Mouse (Mus musculus) hindbrain, embryonic 13.5 days (tissue): ENCODE measurements at regions not wholly inside any gene's neighbourhood (a gene's known extent, or its start where the extent isn't known, plus 50 kb on each side); places are given as distances from the start of the nearest gene placed in this dataset.

Experiments
- ATAC-seq: fragments of 200-750 bp; cut with Nextera tagmentation; 2 replicates; pipeline ENCODE4 v1.8.0; 2017; ENCODE audit warnings: moderate TSS enrichment; ENCODE audit not compliant: low FRiP score
- H3K27ac ChIP-seq: fragments of 300-500 bp; sonication (generic); 2 replicates; pipeline ENCODE4 v1.5.1; 2015; ENCODE audit warnings: inconsistent platforms, mild to moderate bottlenecking, moderate library complexity
- H3K27me3 ChIP-seq: fragments of 300-500 bp; sonication (generic); 2 replicates; pipeline ENCODE4 v1.6.1; 2015; ENCODE audit warnings: mild to moderate bottlenecking, inconsistent platforms
- H3K36me3 ChIP-seq: fragments of 300-500 bp; sonication (generic); 2 replicates; pipeline ENCODE4 v1.6.1; 2015; ENCODE audit warnings: mild to moderate bottlenecking, inconsistent platforms
- H3K4me1 ChIP-seq: fragments of 300-500 bp; sonication (generic); replicated peaks from 2 replicates; pipeline ENCODE4 v1.6.1; 2015; ENCODE audit warnings: inconsistent platforms
- H3K4me2 ChIP-seq: fragments of 300-500 bp; sonication (generic); 2 replicates; pipeline ENCODE4 v1.6.1; 2015; ENCODE audit warnings: inconsistent platforms, mild to moderate bottlenecking, moderate library complexity
- H3K4me3 ChIP-seq: fragments of 300-500 bp; sonication (generic); 2 replicates; pipeline ENCODE4 v1.5.1; 2015; ENCODE audit warnings: mild to moderate bottlenecking, inconsistent platforms
- H3K9ac ChIP-seq: fragments of 300-500 bp; sonication (generic); 2 replicates; pipeline ENCODE4 v1.6.1; 2015; ENCODE audit warnings: mild to moderate bottlenecking, inconsistent platforms
- H3K9me3 ChIP-seq: fragments of 300-500 bp; sonication (generic); 2 replicates; pipeline ENCODE4 v1.6.1; 2016; ENCODE audit warnings: inconsistent platforms
- WGBS: fragments of 180-500 bp; shearing (Covaris S2); methylation state at CpG from one replicate; pipeline ENCODE4 v1.1.7; 2015; 5-methylcytosine and 5-hydroxymethylcytosine counted together

GRCm38 (mm10) chr13:116514256-116514639 lies 204.8 kb upstream of the Isl1 start:
- ATAC-seq, result no peak; the same call in none of the 2 replicates
- Histone ChIP-seq H3K27ac (no peak overlapping the region), H3K4me2 (peak overlapping the region; percentile 51), H3K9me3 (no peaks in the 10 kb centered on the region), H3K27me3 (peaks cover 40% of the 10 kb centered on the region), H3K36me3 (no peaks in the 10 kb centered on the region), H3K4me1 (peaks cover 10% of the 10 kb centered on the region), H3K9ac (peak overlapping the region; percentile 35; the same call in 1 of the 2 replicates), H3K4me3 (peak overlapping the region; percentile 25)
- 39% methylated on average over 7 of the region's 7 CpGs for WGBS

GRCm38 (mm10) chr13:116512398-116512797 lies 202.9 kb upstream of the Isl1 start:
- Histone ChIP-seq H3K36me3 (no peaks in the 10 kb centered on the region), H3K27me3 (peaks cover 46% of the 10 kb centered on the region), H3K4me3 (no peak overlapping the region), H3K4me1 (peaks cover 10% of the 10 kb centered on the region), H3K9ac (no peak overlapping the region), H3K4me2 (no peak overlapping the region), H3K9me3 (no peaks in the 10 kb centered on the region), H3K27ac (no peak overlapping the region)
- WGBS, result 85% methylated on average over 4 of the region's 4 CpGs
- ATAC-seq, result no peak

GRCm38 (mm10) chr13:116508213-116508811 lies 198.8 kb upstream of the Isl1 start:
- Histone ChIP-seq H3K36me3 (no peaks in the 10 kb centered on the region), H3K4me3 (no peak overlapping the region), H3K9me3 (no peaks in the 10 kb centered on the region), H3K4me1 (no peaks in the 10 kb centered on the region), H3K9ac (no peak overlapping the region), H3K27ac (no peak overlapping the region), H3K27me3 (peaks cover 61% of the 10 kb centered on the region), H3K4me2 (no peak overlapping the region)
- WGBS, result 85% methylated on average over 7 of the region's 7 CpGs
- ATAC-seq, result no peak

GRCm38 (mm10) chr13:116497659-116498414 lies 188.3 kb upstream of the Isl1 start:
- 0 out of 2 replicates have a peak overlapping the region, but pooled peaks have one; percentile 10 for H3K4me2 ChIP-seq

GRCm38 (mm10) chr13:116495641-116496040 lies 186.2 kb upstream of the Isl1 start:
- H3K27ac ChIP-seq, result no peak overlapping the region
- no peak for ATAC-seq
- no peaks in the 10 kb centered on the region for H3K36me3 ChIP-seq
- H3K4me3 ChIP-seq, result no peak overlapping the region
- WGBS, result 11% methylated on average over 2 of the region's 2 CpGs
- peaks cover 6% of the 10 kb centered on the region for H3K4me1 ChIP-seq
- H3K9me3 ChIP-seq, result no peaks in the 10 kb centered on the region
- H3K9ac ChIP-seq, result no peak overlapping the region
- no peak overlapping the region for H3K4me2 ChIP-seq
- H3K27me3 ChIP-seq, result no peaks in the 10 kb centered on the region

More at GRCm38 (mm10) chr13:116497659-116498414, 188.3 kb upstream of the Isl1 start:
- ATAC-seq, result peak; percentile 89
- WGBS, result 35% methylated on average over 6 of the region's 6 CpGs
- no peak overlapping the region for H3K27ac ChIP-seq
- H3K9ac ChIP-seq, result no peak overlapping the region
- no peak overlapping the region for H3K4me3 ChIP-seq
- peaks cover 6% of the 10 kb centered on the region for H3K4me1 ChIP-seq
- H3K27me3 ChIP-seq, result no peaks in the 10 kb centered on the region
- no peaks in the 10 kb centered on the region for H3K9me3 ChIP-seq
- no peaks in the 10 kb centered on the region for H3K36me3 ChIP-seq

GRCm38 (mm10) chr13:116489420-116489819 lies 179.9 kb upstream of the Isl1 start:
- no peak overlapping the region for H3K4me3 ChIP-seq
- peak; percentile 52; the same call in 1 of the 2 replicates for ATAC-seq
- no peaks in the 10 kb centered on the region for H3K9me3 ChIP-seq
- H3K36me3 ChIP-seq, result no peaks in the 10 kb centered on the region
- no peak overlapping the region for H3K9ac ChIP-seq
- H3K4me1 ChIP-seq, result no peaks in the 10 kb centered on the region
- WGBS, result 37% methylated on average over 1 of the region's 1 CpGs
- no peak overlapping the region for H3K4me2 ChIP-seq
- H3K27me3 ChIP-seq, result no peaks in the 10 kb centered on the region
- no peak overlapping the region for H3K27ac ChIP-seq

GRCm38 (mm10) chr13:116474611-116475010 lies 165.1 kb upstream of the Isl1 start:
- no peak overlapping the region for H3K9ac ChIP-seq
- H3K9me3 ChIP-seq, result no peaks in the 10 kb centered on the region
- no peak for ATAC-seq
- no peak overlapping the region for H3K27ac ChIP-seq
- no peaks in the 10 kb centered on the region for H3K27me3 ChIP-seq
- no peaks in the 10 kb centered on the region for H3K4me1 ChIP-seq
- no peak overlapping the region for H3K4me3 ChIP-seq
- H3K36me3 ChIP-seq, result no peaks in the 10 kb centered on the region
- 86% methylated on average over 8 of the region's 8 CpGs for WGBS
- H3K4me2 ChIP-seq, result no peak overlapping the region

GRCm38 (mm10) chr13:116461757-116462156 lies 152.3 kb upstream of the Isl1 start:
- no peak overlapping the region for H3K4me3 ChIP-seq
- no peaks in the 10 kb centered on the region for H3K36me3 ChIP-seq
- no peaks in the 10 kb centered on the region for H3K4me1 ChIP-seq
- ATAC-seq, result no peak
- no peak overlapping the region for H3K4me2 ChIP-seq
- no peaks in the 10 kb centered on the region for H3K27me3 ChIP-seq
- H3K9ac ChIP-seq, result no peak overlapping the region
- H3K27ac ChIP-seq, result no peak overlapping the region
- H3K9me3 ChIP-seq, result no peaks in the 10 kb centered on the region
- 79% methylated on average over 6 of the region's 6 CpGs for WGBS

- 47% methylated on average over 15 of the region's 15 CpGs for WGBS
- Histone ChIP-seq H3K36me3 (no peaks in the 10 kb centered on the region), H3K27me3 (no peaks in the 10 kb centered on the region), H3K4me2 (no peak overlapping the region), H3K9me3 (no peaks in the 10 kb centered on the region), H3K4me1 (no peaks in the 10 kb centered on the region), H3K27ac (no peak overlapping the region), H3K4me3 (no peak overlapping the region), H3K9ac (no peak overlapping the region)
- no peak for ATAC-seq
Measured at GRCm38 (mm10) chr13:116443165-116443955, 133.9 kb upstream of the Isl1 start.

GRCm38 (mm10) chr13:116417768-116418167 lies 108.3 kb upstream of the Isl1 start:
- H3K9me3 ChIP-seq, result no peaks in the 10 kb centered on the region
- H3K4me1 ChIP-seq, result peaks cover 3% of the 10 kb centered on the region; the same call in 1 of the 2 replicates
- no peaks in the 10 kb centered on the region for H3K27me3 ChIP-seq
- no peak overlapping the region for H3K9ac ChIP-seq
- no peaks in the 10 kb centered on the region for H3K36me3 ChIP-seq
- no peak for ATAC-seq
- 88% methylated on average over 3 of the region's 3 CpGs for WGBS
- no peak overlapping the region for H3K27ac ChIP-seq
- no peak overlapping the region for H3K4me3 ChIP-seq
- H3K4me2 ChIP-seq, result no peak overlapping the region

- no peaks in the 10 kb centered on the region for H3K27me3 ChIP-seq
- H3K9ac ChIP-seq, result no peak overlapping the region
- no peaks in the 10 kb centered on the region for H3K36me3 ChIP-seq
- H3K4me1 ChIP-seq, result peaks cover 3% of the 10 kb centered on the region; the same call in 1 of the 2 replicates
- H3K4me2 ChIP-seq, result no peak overlapping the region
- ATAC-seq, result no peak
- 48% methylated on average over 7 of the region's 7 CpGs for WGBS
- H3K4me3 ChIP-seq, result no peak overlapping the region
- H3K27ac ChIP-seq, result no peak overlapping the region
- H3K9me3 ChIP-seq, result no peaks in the 10 kb centered on the region
Measured at GRCm38 (mm10) chr13:116414473-116414872, 105.0 kb upstream of the Isl1 start.

- WGBS, result 86% methylated on average over 5 of the region's 5 CpGs
- no peak overlapping the region for H3K4me3 ChIP-seq
Measured at GRCm38 (mm10) chr13:116410682-116411081, 101.2 kb upstream of the Isl1 start.

More at GRCm38 (mm10) chr13:116410682-116411081, 101.2 kb upstream of the Isl1 start:
- no peaks in the 10 kb centered on the region for H3K9me3 ChIP-seq
- peaks cover 3% of the 10 kb centered on the region; the same call in 1 of the 2 replicates for H3K4me1 ChIP-seq
- H3K27ac ChIP-seq, result no peak overlapping the region
- no peak for ATAC-seq
- no peak overlapping the region for H3K4me2 ChIP-seq
- H3K36me3 ChIP-seq, result no peaks in the 10 kb centered on the region
- no peak overlapping the region for H3K9ac ChIP-seq
- H3K27me3 ChIP-seq, result no peaks in the 10 kb centered on the region
